Mouse (Mus musculus) spleen, adult 10 weeks (tissue): ENCODE data around the gene Fam240a. TPM values are rescaled to one million over a fixed set of nuclear protein-coding genes. Genes with fewer than 3 reads are reported as not detected.

Source experiments
- polyA plus RNA-seq: library from polyadenylated mRNA; stranded (reverse); fragments of 350-450 nt; fragmentation: Illumina TruSeq; extraction: RNeasy Lipid Tissue Mini Kit (QIAGEN cat#74804); gene quantifications from one replicate; pipeline ENCODE4 v1.2.3, GENCODE M21; 2015; ENCODE audit warnings: low replicate concordance; ENCODE audit not compliant: insufficient read depth

Fam240a gene
- 0.66 TPM for polyA plus RNA-seq

GRCm38 (mm10) chr9:110916786-110917185 lies at the start of gene Fam240a:
TSS of gene Fam240a (minus strand) at chr9:110916861.

GRCm38 (mm10) chr9:110951397-110951796 lies 34.7 kb upstream of the Fam240a start, which contains the start of gene Lrrc2:
TSS of gene Lrrc2 (plus strand) at chr9:110951545.

GRCm38 (mm10) chr9:110945926-110946325 lies 29.3 kb upstream of the Fam240a start, which contains the start of gene Tdgf1:
TSS of gene Tdgf1 (minus strand) at chr9:110946158.

DNA sequence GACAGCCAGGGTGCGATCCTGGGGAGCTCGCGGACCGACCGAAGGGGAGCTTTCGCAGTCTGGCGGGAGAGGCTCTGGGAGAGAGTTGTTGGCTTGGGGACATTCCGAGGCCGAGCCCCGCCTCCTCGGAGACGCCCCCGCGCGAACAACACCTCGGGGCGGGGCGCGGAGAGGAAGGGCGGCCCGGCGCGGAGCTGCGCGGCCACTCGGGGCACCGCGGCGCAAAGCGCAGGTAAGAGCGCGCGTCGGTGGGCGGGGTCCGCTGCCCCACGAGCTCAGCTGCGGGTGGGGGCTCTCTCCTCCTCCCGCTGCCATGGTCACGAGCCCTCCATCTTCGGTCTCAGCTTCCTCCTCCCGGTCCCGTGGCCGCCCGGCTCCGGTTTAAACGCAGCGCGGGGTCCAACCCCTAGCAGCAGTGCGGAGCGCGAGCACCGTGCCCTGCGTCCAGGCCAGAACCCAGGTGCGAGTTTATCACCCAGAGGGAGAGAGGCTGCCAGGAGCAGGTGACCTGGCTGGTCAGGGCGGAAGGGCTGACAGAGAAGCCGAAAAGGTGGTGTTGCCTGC lies 36.6 kb downstream of the Fam240a start, which contains the start of gene Tmie:
Tmie (minus strand) TSS at position 116 of the 564 bp plus-strand sequence.

GRCm38 (mm10) chr9:110879191-110879920 lies 37.3 kb downstream of the Fam240a start, which contains the start of gene Als2cl:
TSS of gene Als2cl (plus strand) at chr9:110879870.

Other genes starting within 250 kb of the Fam240a start
- gene Myl3, start 175.0 kb downstream of the Fam240a start, polyA plus RNA-seq, result not detected
- gene Pth1r, start 169.7 kb downstream of the Fam240a start, polyA plus RNA-seq, result 1.9 TPM
- not detected for gene Prss42, start 118.7 kb downstream of the Fam240a start, polyA plus RNA-seq
- gene Prss44, start 102.9 kb downstream of the Fam240a start, polyA plus RNA-seq, result not detected
- not detected for gene Prss43, start 90.2 kb downstream of the Fam240a start, polyA plus RNA-seq
- gene Prss45, start 82.3 kb downstream of the Fam240a start, polyA plus RNA-seq, result not detected
- not detected for gene Prss46, start 72.4 kb downstream of the Fam240a start, polyA plus RNA-seq
- not detected for gene Prss50, start 58.9 kb downstream of the Fam240a start, polyA plus RNA-seq
- gene Als2cl, start 37.0 kb downstream of the Fam240a start, polyA plus RNA-seq, result 31.4 TPM
- gene Tmie, start 36.7 kb downstream of the Fam240a start, polyA plus RNA-seq, result 7.9 TPM
- 0.62 TPM for gene Tdgf1, start 29.3 kb upstream of the Fam240a start, polyA plus RNA-seq
- 0.08 TPM for gene Lrrc2, start 34.7 kb upstream of the Fam240a start, polyA plus RNA-seq
- 1.4 TPM for gene Rtp3, start 73.7 kb upstream of the Fam240a start, polyA plus RNA-seq
- 6.9 TPM for gene Ltf, start 102.4 kb upstream of the Fam240a start, polyA plus RNA-seq
- 7.0 TPM for gene Ccrl2, start 140.7 kb upstream of the Fam240a start, polyA plus RNA-seq
- gene Lrrfip2, start 200.7 kb upstream of the Fam240a start, polyA plus RNA-seq, result 45.6 TPM